In genomic region chr11:52283596-52284571, GRCm38 (mm10) we compare ENCODE assay signal across 8 mouse cellular contexts. TPM values are rescaled to one million over a fixed set of nuclear protein-coding genes. Genes with fewer than 3 reads are reported as not detected.
DNase-seq lines count a peak whose midpoint lies in the region; ATAC-seq and TF ChIP-seq lines count a peak whose summit lies in the region.

No protein-coding gene starts in this region.

- H3K27me3 ChIP-seq in liver, embryonic 11.5 days (replicated peaks; ENCODE audit: control insufficient read depth, insufficient read depth, low read length), result peaks cover 61% of the 10 kb centered on the region

- no peaks in the 10 kb centered on the region for H3K4me1 ChIP-seq in bone marrow macrophage, adult 2 months (ENCODE audit: control insufficient read depth, insufficient read depth, low read length)
- H3K4me1 ChIP-seq in liver, embryonic 11.5 days (replicated peaks; ENCODE audit: control insufficient read depth, insufficient read depth, low read length), result peaks cover 9% of the 10 kb centered on the region

- H3K4me2 ChIP-seq in liver, embryonic 11.5 days, result peak overlapping the region; percentile 81

- intact Hi-C loops in gastrocnemius, postnatal 36 days (cut with DNase I), result no loop called here

- H3K9me3 ChIP-seq in liver, embryonic 11.5 days (ENCODE audit: control insufficient read depth, low read length), result no peaks in the 10 kb centered on the region

- H3K27ac ChIP-seq in layer of hippocampus, adult 2 months, result peak overlapping the region; percentile 74
- H3K27ac ChIP-seq in bone marrow macrophage, adult 2 months (ENCODE audit: insufficient read depth, low read depth, low read length), result no peak overlapping the region
- no peak overlapping the region for H3K27ac ChIP-seq in liver, embryonic 11.5 days (ENCODE audit: low read depth, low read length)

- H3K36me3 ChIP-seq in liver, embryonic 11.5 days (ENCODE audit: control insufficient read depth, insufficient read depth, low read length), result no peaks in the 10 kb centered on the region

- WGBS in liver, embryonic 11.5 days, result 13% methylated on average over 44 of the region's 44 CpGs

- peak overlapping the region; percentile 66 for H3K4me3 ChIP-seq in layer of hippocampus, adult 2 months
- H3K4me3 ChIP-seq in bone marrow macrophage, adult 2 months (ENCODE audit: insufficient read depth, low read length), result peak overlapping the region; percentile 10; the same call in 1 of the 2 replicates
- peak overlapping the region; percentile 66 for H3K4me3 ChIP-seq in liver, embryonic 11.5 days (ENCODE audit: low read depth, low read length)

- TF ChIP-seq POLR2A in bone marrow macrophage, adult 2 months (IDR thresholded peaks at IDR 0.05; ENCODE audit: borderline replicate concordance, low read depth, low read length), result no peak

- TF ChIP-seq CTCF in layer of hippocampus, adult 2 months (conservative IDR thresholded peaks at IDR 0.05), result no peak
- no peak for TF ChIP-seq CTCF in bone marrow macrophage, adult 2 months (IDR thresholded peaks at IDR 0.05; ENCODE audit: low read depth, low read length)

- DNase-seq in layer of hippocampus, adult 2 months (ENCODE audit: low spot score in 2 of 2), result no peak
- DNase-seq in layer of hippocampus, adult 9-10 months (ENCODE audit: low spot score), result no peak
- DNase-seq in gastrocnemius, postnatal 36 days, result peak; percentile 40 to 43
- DNase-seq in induced T-regulatory cell, adult 2 months (ENCODE audit: low read depth), result peak; percentile 58
- DNase-seq in liver, embryonic 11.5 days (ENCODE audit: low spot score), result peak; percentile 53
- peak; percentile 80 for DNase-seq in naive thymus-derived CD4-positive, alpha-beta T cell, adult 2 months (ENCODE audit: low read depth)
- DNase-seq in thymus, postnatal 36 days, result peak; percentile 72 to 83

- no peak overlapping the region for H3K9ac ChIP-seq in liver, embryonic 11.5 days (ENCODE audit: low read depth, low read length)

- no peak for ATAC-seq in liver, embryonic 11.5 days (replicated peaks; ENCODE audit: low FRiP score)

RNA-seq across cellular contexts. Expression of gene Tcf7, which starts 1.1 kb away (rescaled TPM):
- total RNA-seq in layer of hippocampus, adult 2 months (2021), result 1 to 10 TPM; 2.9 TPM
- 0.53 TPM in 1 of 2 replicates, not detected in the other for polyA plus RNA-seq in bone marrow macrophage, adult 2 months (2012; ENCODE audit: insufficient read depth, insufficient read length, missing spikeins)
- 1 to 10 TPM in 1 of 2 experiments, under 1 TPM in 1; 0.62 to 6.2 TPM for total RNA-seq in gastrocnemius, postnatal 36 days (2021)
- 6.6 and 6.8 TPM in 2 replicates for polyA plus RNA-seq in liver, embryonic 11.5 days (2014; fragmentation: Nextera tagmentation; extraction: Ambion mirVana)

RNA-seq across cellular contexts. Expression of gene Skp1a, which starts 52.1 kb away (rescaled TPM):
- total RNA-seq in layer of hippocampus, adult 2 months (2021), result 100 to 1,000 TPM; 456 to 474 TPM
- 155 and 164 TPM in 2 replicates for polyA plus RNA-seq in bone marrow macrophage, adult 2 months (2012; ENCODE audit: insufficient read depth, insufficient read length, missing spikeins)
- total RNA-seq in gastrocnemius, postnatal 36 days (2021), result 100 to 1,000 TPM; 244 to 259 TPM
- polyA plus RNA-seq in liver, embryonic 11.5 days (2014; fragmentation: Nextera tagmentation; extraction: Ambion mirVana), result 503 and 546 TPM in 2 replicates

Comparison
In these comparisons a context has a peak if more than half of its experiments do, and no peak if none do; other contexts are left out.
1. DNase-seq: peak in gastrocnemius, postnatal 36 days (2 of 2), induced T-regulatory cell, adult 2 months (single experiment), liver, embryonic 11.5 days (single experiment), naive thymus-derived CD4-positive, alpha-beta T cell, adult 2 months (single experiment) and thymus, postnatal 36 days (2 of 2); none in layer of hippocampus, adult 2 months (0 of 2) and layer of hippocampus, adult 9-10 months (single experiment).
2. H3K4me3 ChIP-seq: peak in every context shown above with its lines; median percentile 66 in layer of hippocampus, adult 2 months; 66 in liver, embryonic 11.5 days; 10 in bone marrow macrophage, adult 2 months.